Comparison of ENCODE assay signal across 15 mouse cellular contexts in genomic region chr8:107029310-107029709, GRCm38 (mm10). TPM values are rescaled to one million over a fixed set of nuclear protein-coding genes. Genes with fewer than 3 reads are reported as not detected.
"Had no signal": no experiment of that assay in that cellular context is flagged by ENCODE, and none has a peak within 500 bp of the region (broad histone marks: within the 10 kb centered on the region; RNA-seq: fewer than 3 reads in every experiment).

No protein-coding gene starts in this region.

- H3K9me3 ChIP-seq: midbrain, embryonic 10.5 days; midbrain, embryonic 13.5 days; midbrain, embryonic 15.5 days; neural tube, embryonic 12.5 days; stomach, embryonic 15.5 days had no signal

- H3K9ac ChIP-seq: liver, embryonic 14.5 days; lung, embryonic 14.5 days; midbrain, embryonic 13.5 days; midbrain, embryonic 15.5 days; neural tube, embryonic 12.5 days; stomach, embryonic 15.5 days had no signal

- H3K27me3 ChIP-seq: midbrain, embryonic 13.5 days; midbrain, embryonic 15.5 days; neural tube, embryonic 12.5 days; stomach, embryonic 15.5 days had no signal

- ATAC-seq: midbrain, embryonic 13.5 days; midbrain, embryonic 15.5 days had no signal

- H3K4me2 ChIP-seq: lung, embryonic 14.5 days; midbrain, embryonic 13.5 days; midbrain, embryonic 15.5 days; neural tube, embryonic 12.5 days; stomach, embryonic 15.5 days had no signal

- DNase-seq: lung, adult 18-20 months; lung, embryonic 14.5 days; lung, postnatal 10 days; lung, postnatal 4 days; right cerebral cortex, postnatal 14 days; thymus, postnatal 14 days; thymus, postnatal 36 days had no signal

- H3K4me3 ChIP-seq: midbrain, embryonic 10.5 days; midbrain, embryonic 13.5 days; midbrain, embryonic 15.5 days; neural tube, embryonic 12.5 days; stomach, embryonic 15.5 days had no signal

- H3K36me3 ChIP-seq: midbrain, embryonic 10.5 days; midbrain, embryonic 13.5 days; midbrain, embryonic 15.5 days; neural tube, embryonic 12.5 days; stomach, embryonic 15.5 days had no signal

- H3K27ac ChIP-seq: liver, embryonic 14.5 days; midbrain, embryonic 10.5 days; midbrain, embryonic 13.5 days; midbrain, embryonic 15.5 days; neural tube, embryonic 12.5 days; stomach, embryonic 15.5 days; stomach, postnatal 0 days had no signal

RNA-seq across cellular contexts. Expression of gene Tmed6, which starts 36.1 kb away (rescaled TPM):
- polyA plus RNA-seq: midbrain, embryonic 10.5 days; midbrain, embryonic 13.5 days; midbrain, embryonic 15.5 days; neural tube, embryonic 12.5 days; neural tube, embryonic 14.5 days had no signal
